Mouse (Mus musculus) adrenal gland, adult 8-10 months (tissue): Measurements from ENCODE around the gene Gm34653. TPM values are rescaled to one million over a fixed set of nuclear protein-coding genes. Genes with fewer than 3 reads are reported as not detected.

Experiments used
- total RNA-seq, 4 experiments: library from RNA; stranded (reverse); gene quantifications; 2 replicates each; pipeline ENCODE4 v1.2.4; 2022

Gm34653 gene
- total RNA-seq, 4 experiments from 2014 or later: 0.16 TPM; not detected in 3

Other genes with a start within 250 kb of the Gm34653 start
- gene Gapvd1, start 77.8 kb upstream of the Gm34653 start, total RNA-seq: 10 to 100 TPM; 69.2 to 84.9 (median 78.4) TPM
- 100 to 1,000 TPM; 553 to 818 (median 637) TPM for gene Hspa5, start 61.0 kb upstream of the Gm34653 start, total RNA-seq
- gene Rabepk, start 33.1 kb upstream of the Gm34653 start, total RNA-seq: 10 to 100 TPM; 26.4 to 33.2 (median 29.0) TPM
- gene Fbxw2, start 6.7 kb upstream of the Gm34653 start, total RNA-seq: 10 to 100 TPM; 65.3 to 90.7 (median 79.0) TPM
- gene Cutal, start 41.4 kb downstream of the Gm34653 start, total RNA-seq: 1 to 10 TPM in 1 of 4 experiments, under 1 TPM in 3; 0.41 to 1.4 (median 0.74) TPM
- 10 to 100 TPM; 42.6 to 49.8 (median 45.8) TPM for gene Psmd5, start 42.0 kb downstream of the Gm34653 start, total RNA-seq
- gene Phf19, start 81.0 kb downstream of the Gm34653 start, total RNA-seq: 1 to 10 TPM; 2.4 to 4.5 (median 3.6) TPM
- gene Traf1, start 128.8 kb downstream of the Gm34653 start, total RNA-seq: 1 to 10 TPM; 2.2 to 5.8 (median 3.3) TPM
- under 1 TPM in 3 of 4 experiments, not detected in 1; 0.32 to 0.38 (median 0.35) TPM for gene Hc, start 228.4 kb downstream of the Gm34653 start, total RNA-seq